Mouse (Mus musculus) myocyte (in vitro differentiated cells): ENCODE measurements at regions not wholly inside any gene's neighbourhood (a gene's known extent, or its start where the extent isn't known, plus 50 kb on each side); places are given as distances from the start of the nearest gene placed in this dataset.

Experiments
- CEBPB ChIP-seq: IDR thresholded peaks from 2 replicates; pipeline ENCODE4 v1.6.1; 2011; ENCODE audit warnings: mild to moderate bottlenecking, moderate library complexity; ENCODE audit not compliant: poor library complexity, insufficient read depth, severe bottlenecking
- MAX ChIP-seq: IDR thresholded peaks from one replicate; pipeline ENCODE4 v1.6.1; 2011; ENCODE audit warnings: low read depth, mild to moderate bottlenecking, control low read depth
- MYOD1 ChIP-seq, 3 experiments: IDR thresholded peaks; one replicate each; pipeline ENCODE4 v1.6.1; 2011; ENCODE audit warnings: control low read depth in 2 of 3, low read depth in 2 of 3, mild to moderate bottlenecking in 2 of 3, moderate library complexity in 1 of 3; ENCODE audit not compliant: insufficient read length in 2 of 3, control insufficient read depth in 1 of 3
- MYOG ChIP-seq, 3 experiments: IDR thresholded peaks; one replicate each; pipeline ENCODE4 v1.6.1; 2011; ENCODE audit warnings: control low read depth in 2 of 3, low read depth in 2 of 3, mild to moderate bottlenecking in 2 of 3; ENCODE audit not compliant: insufficient read length in 2 of 3, control insufficient read depth in 1 of 3, insufficient read depth in 1 of 3
- POLR2A ChIP-seq: IDR thresholded peaks from one replicate; pipeline ENCODE4 v1.6.1; 2011; ENCODE audit warnings: low read depth, mild to moderate bottlenecking, control low read depth, moderate library complexity; ENCODE audit not compliant: insufficient read length
- POLR2AphosphoS2 ChIP-seq: IDR thresholded peaks from one replicate; pipeline ENCODE4 v1.6.1; 2011; ENCODE audit warnings: low read depth, control low read depth; ENCODE audit not compliant: insufficient read length
- REST ChIP-seq: IDR thresholded peaks from one replicate; pipeline ENCODE4 v1.6.1; 2011; ENCODE audit warnings: mild to moderate bottlenecking, control low read depth, moderate library complexity; ENCODE audit not compliant: insufficient read depth, insufficient read length
- TCF12 ChIP-seq: IDR thresholded peaks from one replicate; pipeline ENCODE4 v1.6.1; 2011; ENCODE audit warnings: mild to moderate bottlenecking, control low read depth; ENCODE audit not compliant: poor library complexity, insufficient read depth, severe bottlenecking
- USF1 ChIP-seq: IDR thresholded peaks from one replicate; pipeline ENCODE4 v1.6.1; 2011; ENCODE audit warnings: low read depth, mild to moderate bottlenecking, control low read depth, moderate library complexity

GRCm38 (mm10) chr15:64626359-64626758 is 191.1 kb upstream of the Gm21798 start:
- TF ChIP-seq MAX: no peak
- no peak for TF ChIP-seq USF1
- TF ChIP-seq REST: no peak
- no peak for TF ChIP-seq POLR2A
- no peak for TF ChIP-seq MYOG (IDR thresholded peaks at IDR 0.05; ENCODE audit: control insufficient read depth in 1 of 3, insufficient read depth in 1 of 3, insufficient read length in 2 of 3, low read depth in 2 of 3)
- no peak for TF ChIP-seq TCF12
- no peak for TF ChIP-seq POLR2AphosphoS2
- no peak for TF ChIP-seq CEBPB
- no peak for TF ChIP-seq MYOD1 (IDR thresholded peaks at IDR 0.05; ENCODE audit: control insufficient read depth in 1 of 3, insufficient read length in 2 of 3, low read depth in 2 of 3)
